Mouse (Mus musculus): ENCODE data around the gene Stk16.

Stk16 gene

GRCm38 (mm10) chr1:75210136-75211087, at the start of gene Stk16, which contains the start of gene Glb1l:
Stk16 (plus strand) TSS chr1:75210838.
Glb1l (minus strand) TSS chr1:75210813.
- DNase-seq (ENCODE audit: low spot score in 2 of 2) = peak; percentile 94 to 97

GRCm38 (mm10) chr1:75168093-75168471, 42.6 kb upstream of the Stk16 start:
- no peak for DNase-seq (ENCODE audit: low spot score in 2 of 2)

- peak; percentile 98 to 99 for DNase-seq (ENCODE audit: low spot score in 2 of 2)
These were observed 41.9 kb upstream of the Stk16 start, which contains the start of gene Zfand2b for GRCm38 (mm10) chr1:75168472-75169464. Zfand2b (plus strand) TSS chr1:75168646.

GRCm38 (mm10) chr1:75179334-75180104, 31.1 kb upstream of the Stk16 start:
- DNase-seq (ENCODE audit: low spot score in 2 of 2) = peak in 1 of 2 experiments; percentile 63

- DNase-seq (ENCODE audit: low spot score in 2 of 2) = peak; percentile 91 to 94
These were observed 30.5 kb upstream of the Stk16 start, which contains the start of gene Abcb6 for GRCm38 (mm10) chr1:75180105-75180590. Abcb6 (minus strand) TSS chr1:75180392.

GRCm38 (mm10) chr1:75180741-75181140, 29.9 kb upstream of the Stk16 start:
- DNase-seq (ENCODE audit: low spot score in 2 of 2) = peak in 1 of 2 experiments; percentile 63

- peak in 1 of 2 experiments; percentile 61 for DNase-seq (ENCODE audit: low spot score in 2 of 2)
These were observed 29.2 kb upstream of the Stk16 start for GRCm38 (mm10) chr1:75181377-75181870.

- DNase-seq (ENCODE audit: low spot score in 2 of 2) = peak in 1 of 2 experiments; percentile 60
These were observed 28.5 kb upstream of the Stk16 start for GRCm38 (mm10) chr1:75182160-75182559.

GRCm38 (mm10) chr1:75185495-75185894, 25.1 kb upstream of the Stk16 start:
- no peak for DNase-seq (ENCODE audit: low spot score in 2 of 2)

GRCm38 (mm10) chr1:75187126-75187525, 23.5 kb upstream of the Stk16 start:
- no peak for DNase-seq (ENCODE audit: low spot score in 2 of 2)

- no peak for DNase-seq (ENCODE audit: low spot score in 2 of 2)
These were observed 22.6 kb upstream of the Stk16 start for GRCm38 (mm10) chr1:75187914-75188483.

- peak in 1 of 2 experiments; percentile 65 for DNase-seq (ENCODE audit: low spot score in 2 of 2)
These were observed 20.1 kb upstream of the Stk16 start for GRCm38 (mm10) chr1:75190577-75190976.

GRCm38 (mm10) chr1:75191258-75191621, 19.4 kb upstream of the Stk16 start:
- no peak for DNase-seq (ENCODE audit: low spot score in 2 of 2)

- DNase-seq (ENCODE audit: low spot score in 2 of 2) = peak; percentile 94
These were observed 18.8 kb upstream of the Stk16 start, which contains the start of the genes Ankzf1 and Atg9a for GRCm38 (mm10) chr1:75191622-75192402. Ankzf1 (plus strand) TSS chr1:75192151. Atg9a (minus strand) TSS chr1:75192196.

GRCm38 (mm10) chr1:75192452-75192851, 18.2 kb upstream of the Stk16 start:
- peak; percentile 45 to 73 for DNase-seq (ENCODE audit: low spot score in 2 of 2)

- no peak for DNase-seq (ENCODE audit: low spot score in 2 of 2)
These were observed 9.4 kb upstream of the Stk16 start for GRCm38 (mm10) chr1:75201236-75201635.

GRCm38 (mm10) chr1:75208967-75209678, 1.5 kb upstream of the Stk16 start:
- DNase-seq (ENCODE audit: low spot score in 2 of 2) = peak; percentile 51 to 77

GRCm38 (mm10) chr1:75211141-75211708, 587 bp downstream of the Stk16 start:
- no peak for DNase-seq (ENCODE audit: low spot score in 2 of 2)
